Mouse (Mus musculus): ENCODE measurements around the gene Npc1l1.

GRCm38 (mm10) chr11:6252824-6253223, 22.9 kb upstream of the Npc1l1 start:
- TF ChIP-seq CTCF (IDR thresholded peaks at IDR 0.05 in 2 of 3, conservative IDR thresholded peaks at IDR 0.05 in 1 of 3; ENCODE audit: control insufficient read depth in 1 of 3, insufficient read depth in 1 of 3, low read depth in 2 of 3, low read length in 3 of 3, poor library complexity in 1 of 3, severe bottlenecking in 1 of 3) (no peak), ZC3H11A (IDR thresholded peaks at IDR 0.05; ENCODE audit: low read depth, low read length) (no peak)
